Mouse (Mus musculus) inflammation-experienced regulatory T-cells, adult 6 months (primary cell): Measurements from ENCODE around the gene Arhgef9. TPM values are rescaled to one million over a fixed set of nuclear protein-coding genes. Genes with fewer than 3 reads are reported as not detected.

Experiments used
- polyA plus RNA-seq, 3 experiments: library from polyadenylated mRNA; unstranded; fragments of 100-300 nt; shearing (Covaris generic); gene quantifications; one replicate each; pipeline ENCODE4 v1.2.1; 2017

The Arhgef9 gene
- polyA plus RNA-seq, 3 experiments from 2014 or later: 0.50 to 1.5 (median 0.87) TPM

Other genes with a start within 250 kb of the Arhgef9 start
- gene Spin4, start 170.2 kb downstream of the Arhgef9 start, polyA plus RNA-seq: under 1 TPM; 0.44 to 0.73 (median 0.61) TPM
- gene Amer1, start 248.0 kb upstream of the Arhgef9 start, polyA plus RNA-seq: 1 to 10 TPM; 2.4 to 6.7 (median 6.3) TPM